Mouse (Mus musculus) limb, embryonic 14.5 days (tissue): ENCODE measurements around the gene Tnp2. TPM values are rescaled to one million over a fixed set of nuclear protein-coding genes. Genes with fewer than 3 reads are reported as not detected.

Source experiments
- ATAC-seq: fragments of 200-750 bp; cut with Nextera tagmentation; 2 replicates; pipeline ENCODE4 v1.8.0; 2017; ENCODE audit warnings: low read depth, moderate number of reproducible peaks, moderate TSS enrichment; ENCODE audit not compliant: low FRiP score
- DNase-seq: peaks from one replicate; pipeline ENCODE4 v3.0.0-alpha.2; 2015; ENCODE audit warnings: low spot score
- H3K27ac ChIP-seq: fragments of 300-500 bp; sonication (generic); replicated peaks from 2 replicates; pipeline ENCODE4 v1.5.1; 2014; ENCODE audit warnings: low read depth, mild to moderate bottlenecking, low read length, moderate library complexity, mixed read lengths
- H3K27me3 ChIP-seq: fragments of 300-500 bp; sonication (generic); 2 replicates; pipeline ENCODE4 v1.6.1; 2014; ENCODE audit warnings: low read length, mixed read lengths; ENCODE audit not compliant: control insufficient read depth, insufficient read depth
- H3K36me3 ChIP-seq: fragments of 300-500 bp; sonication (generic); 2 replicates; pipeline ENCODE4 v1.6.1; 2014; ENCODE audit warnings: mild to moderate bottlenecking, low read length, moderate library complexity, mixed read lengths; ENCODE audit not compliant: control insufficient read depth, insufficient read depth
- H3K4me1 ChIP-seq: fragments of 300-500 bp; sonication (generic); 2 replicates; pipeline ENCODE4 v1.6.1; 2014; ENCODE audit warnings: antibody characterized with exemption, low read length, mixed read lengths; ENCODE audit not compliant: control insufficient read depth, insufficient read depth
- H3K4me2 ChIP-seq: fragments of 300-500 bp; sonication (generic); replicated peaks from 2 replicates; pipeline ENCODE4 v1.6.1; 2014; ENCODE audit warnings: low read depth, mild to moderate bottlenecking, low read length, moderate library complexity; ENCODE audit not compliant: severe bottlenecking
- H3K4me3 ChIP-seq: fragments of 300-500 bp; sonication (generic); replicated peaks from 2 replicates; pipeline ENCODE4 v1.5.1; 2014; ENCODE audit warnings: low read length
- H3K9ac ChIP-seq: fragments of 300-500 bp; sonication (generic); 2 replicates; pipeline ENCODE4 v1.6.1; 2014; ENCODE audit warnings: mild to moderate bottlenecking, low read depth, low read length, moderate library complexity; ENCODE audit not compliant: severe bottlenecking
- H3K9me3 ChIP-seq: fragments of 300-500 bp; sonication (generic); 2 replicates; pipeline ENCODE4 v1.6.1; 2016; ENCODE audit warnings: low read length; ENCODE audit not compliant: control insufficient read depth
- POLR2A ChIP-seq: fragments of 200-500 bp; IDR thresholded peaks from 2 replicates; pipeline ENCODE4 v1.8.0; 2012; ENCODE audit warnings: inconsistent platforms, mild to moderate bottlenecking, moderate library complexity, borderline replicate concordance; ENCODE audit not compliant: insufficient read depth, insufficient read length; ENCODE audit errors: extremely low read depth
- WGBS: fragments of 180-500 bp; shearing (Covaris S2); extraction: QIAGEN DNeasy Blood & Tissue Kit; methylation state at CpG from one replicate; pipeline ENCODE4 v1.1.7; 2014; 5-methylcytosine and 5-hydroxymethylcytosine counted together
- polyA plus RNA-seq, 2 experiments: library from polyadenylated mRNA; depleted of rRNA in 1 of 2; stranded (reverse) in 1 of 2; unstranded in 1 of 2; fragments of >200 nt; fragmentation: Nextera tagmentation in 1 of 2; extraction: Ambion mirVana in 1 of 2; gene quantifications; 2 replicates each; pipeline versions ENCODE4 v1.2.1 to v1.2.3; 2012 to 2014

Gene Tnp2
- polyA plus RNA-seq, 2 experiments: not detected

DNA sequence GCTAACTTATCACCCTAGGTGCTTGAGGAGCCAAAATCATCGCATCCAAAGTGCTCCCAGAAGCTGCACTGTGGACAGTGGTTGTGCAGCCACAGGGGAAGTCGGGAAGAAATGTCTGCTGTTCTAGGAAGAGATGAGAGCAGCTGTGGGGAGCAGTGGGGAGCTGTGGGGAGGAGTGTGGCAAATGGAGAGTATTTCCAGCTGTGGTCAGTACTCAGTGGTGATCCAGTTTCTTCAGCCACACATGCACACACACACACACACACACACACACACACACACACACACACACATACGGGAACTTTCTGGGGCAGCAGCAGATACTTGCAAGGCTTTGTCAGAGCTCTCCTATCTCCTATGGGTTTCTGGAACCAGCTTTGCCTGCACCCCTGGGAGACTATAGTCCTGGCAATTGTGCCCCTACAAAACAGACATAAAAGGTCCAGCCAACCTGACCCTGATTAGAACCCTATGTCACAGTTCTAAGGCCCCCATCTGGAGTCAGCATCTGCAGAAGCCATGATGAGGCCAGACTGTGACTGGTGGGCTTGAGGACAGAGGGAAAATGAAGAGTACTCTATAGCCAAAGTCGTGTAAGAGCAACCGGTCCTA lies 25.8 kb downstream of the Tnp2 start:
- H3K27ac ChIP-seq: no peak overlapping the region
- H3K4me2 ChIP-seq: no peak overlapping the region
- no peaks in the 10 kb centered on the region for H3K36me3 ChIP-seq
- H3K27me3 ChIP-seq: no peaks in the 10 kb centered on the region
- no peak overlapping the region for H3K4me3 ChIP-seq
- WGBS: 67% methylated on average over 5 of the region's 5 CpGs
- no peak for TF ChIP-seq POLR2A
- no peak for ATAC-seq
- no peak overlapping the region for H3K9ac ChIP-seq
- H3K9me3 ChIP-seq: no peaks in the 10 kb centered on the region
- H3K4me1 ChIP-seq: no peaks in the 10 kb centered on the region
- no peak for DNase-seq

DNA sequence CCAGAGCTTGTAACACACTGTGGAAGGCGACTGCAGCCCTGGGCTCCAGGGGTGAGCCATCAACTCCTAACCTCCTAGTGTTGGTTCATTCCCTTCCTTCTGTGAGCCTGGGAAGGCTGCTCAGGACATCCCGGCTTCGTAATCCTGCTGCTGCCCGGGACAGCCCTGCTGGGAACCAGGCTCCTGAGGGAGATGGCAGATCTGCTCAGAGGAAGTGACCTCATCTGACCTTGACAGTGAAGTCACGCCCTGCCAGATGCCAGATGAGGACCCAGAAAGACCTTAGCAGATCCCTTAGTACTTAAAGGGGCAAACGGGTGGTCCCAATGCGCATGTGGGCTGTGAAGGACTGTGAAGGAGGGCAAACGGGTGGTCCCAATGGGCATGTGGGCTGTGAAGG lies 27.3 kb downstream of the Tnp2 start:
- H3K4me2 ChIP-seq: no peak overlapping the region
- no peaks in the 10 kb centered on the region for H3K36me3 ChIP-seq
- H3K9ac ChIP-seq: no peak overlapping the region
- ATAC-seq (no peak), DNase-seq (no peak)
- no peaks in the 10 kb centered on the region for H3K27me3 ChIP-seq
- 57% methylated on average over 8 of the region's 8 CpGs for WGBS
- no peak overlapping the region for H3K27ac ChIP-seq
- H3K4me1 ChIP-seq: no peaks in the 10 kb centered on the region
- no peaks in the 10 kb centered on the region for H3K9me3 ChIP-seq
- TF ChIP-seq POLR2A: no peak
- no peak overlapping the region for H3K4me3 ChIP-seq

DNA sequence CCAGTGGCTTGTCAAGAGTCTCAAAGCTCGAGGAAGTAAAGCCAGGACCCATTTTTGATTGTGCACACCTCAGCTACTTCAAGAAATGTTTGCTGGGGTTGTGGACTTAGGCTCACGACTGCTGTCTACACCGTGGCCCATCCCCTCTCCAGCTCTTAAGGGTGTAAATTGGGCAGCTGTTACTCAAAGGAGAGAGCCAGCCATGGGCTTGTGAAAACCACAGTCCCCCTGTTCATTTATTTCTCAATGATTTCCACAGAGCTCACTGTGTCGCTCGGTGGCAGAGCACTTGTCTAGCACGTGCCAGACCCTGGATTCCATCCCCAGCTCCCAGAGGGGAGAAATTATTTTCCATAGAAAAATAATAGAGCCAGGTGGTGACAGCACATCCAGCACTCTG lies 32.3 kb downstream of the Tnp2 start:
- H3K4me1 ChIP-seq: no peaks in the 10 kb centered on the region
- H3K27me3 ChIP-seq: no peaks in the 10 kb centered on the region
- WGBS: 61% methylated on average over 6 of the region's 6 CpGs
- no peaks in the 10 kb centered on the region for H3K36me3 ChIP-seq
- DNase-seq (no peak), ATAC-seq (no peak)
- H3K27ac ChIP-seq: no peak overlapping the region
- no peak overlapping the region for H3K9ac ChIP-seq
- H3K4me2 ChIP-seq: no peak overlapping the region
- H3K9me3 ChIP-seq: no peaks in the 10 kb centered on the region
- no peak for TF ChIP-seq POLR2A
- H3K4me3 ChIP-seq: no peak overlapping the region

DNA sequence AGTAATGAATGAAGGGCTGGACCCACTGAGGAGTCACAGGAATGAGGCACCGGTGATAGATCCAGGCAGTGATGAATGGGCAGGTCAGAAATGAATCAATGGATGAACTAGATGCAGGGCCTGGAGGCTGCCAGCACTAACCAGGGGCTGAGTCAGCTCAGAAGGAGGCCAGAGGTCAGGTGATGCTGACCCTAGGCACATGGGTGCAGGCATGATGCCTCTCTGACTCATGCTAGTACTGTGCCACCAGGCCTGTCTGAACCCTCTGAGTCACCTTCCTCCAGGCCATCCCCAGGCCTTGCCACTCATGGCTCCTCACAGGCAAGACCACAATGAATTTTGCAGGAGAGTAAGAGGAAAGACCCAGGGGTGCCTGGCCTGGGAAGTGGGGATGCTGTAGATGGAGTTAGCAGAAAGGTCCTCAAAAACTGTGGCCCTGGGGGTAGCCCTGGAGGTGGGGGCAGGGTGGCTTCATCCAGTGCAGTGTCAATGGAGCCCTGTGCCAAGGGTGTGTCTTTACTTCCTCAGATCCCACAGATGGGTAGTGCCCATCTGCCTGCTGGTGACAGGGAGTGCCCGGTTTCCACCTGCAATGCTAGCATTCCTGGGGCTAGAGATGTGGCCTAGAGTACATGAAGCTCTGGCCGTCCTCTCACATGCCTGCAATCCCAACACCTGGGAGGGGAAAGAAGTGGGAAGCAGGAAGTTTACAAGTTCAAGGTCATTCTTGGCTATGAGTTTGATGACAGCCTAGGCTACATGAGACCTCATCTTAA lies 33.8 kb downstream of the Tnp2 start:
- Histone ChIP-seq H3K36me3 (no peaks in the 10 kb centered on the region), H3K27me3 (no peaks in the 10 kb centered on the region), H3K4me2 (no peak overlapping the region), H3K9ac (no peak overlapping the region), H3K27ac (no peak overlapping the region), H3K4me1 (peaks cover 4% of the 10 kb centered on the region; the same call in 1 of the 2 replicates), H3K9me3 (no peaks in the 10 kb centered on the region), H3K4me3 (no peak overlapping the region)
- 77% methylated on average over 3 of the region's 3 CpGs for WGBS
- no peak for DNase-seq
- ATAC-seq: no peak
- TF ChIP-seq POLR2A: no peak

DNA sequence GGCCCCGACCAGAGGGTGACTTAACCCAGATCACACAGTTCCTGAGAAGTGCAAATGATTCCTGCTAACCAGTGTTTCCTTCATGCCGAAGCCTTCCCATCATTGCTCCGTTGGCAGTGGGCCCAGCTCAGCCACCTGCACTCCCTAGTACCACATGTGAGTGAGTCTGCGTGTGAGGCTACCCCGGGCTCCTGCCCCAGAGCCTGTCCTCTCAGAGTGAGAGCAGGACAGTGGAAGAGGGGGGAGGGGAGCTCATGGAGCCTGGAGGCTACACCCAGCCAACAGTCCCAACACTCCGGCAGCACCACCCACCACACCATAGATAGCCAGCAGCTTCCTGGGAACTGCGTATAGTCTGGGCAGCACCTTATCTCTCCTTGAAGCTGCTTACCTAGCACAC lies 38.6 kb downstream of the Tnp2 start:
- Histone ChIP-seq H3K4me2 (no peak overlapping the region), H3K9ac (no peak overlapping the region), H3K4me3 (no peak overlapping the region), H3K27me3 (no peaks in the 10 kb centered on the region), H3K4me1 (peaks cover 12% of the 10 kb centered on the region; the same call in 1 of the 2 replicates), H3K36me3 (no peaks in the 10 kb centered on the region), H3K27ac (no peak overlapping the region), H3K9me3 (no peaks in the 10 kb centered on the region)
- no peak for TF ChIP-seq POLR2A
- peak; percentile 48; the same call in 1 of the 2 replicates for ATAC-seq
- 32% methylated on average over 7 of the region's 7 CpGs for WGBS
- peak; percentile 36 for DNase-seq

DNA sequence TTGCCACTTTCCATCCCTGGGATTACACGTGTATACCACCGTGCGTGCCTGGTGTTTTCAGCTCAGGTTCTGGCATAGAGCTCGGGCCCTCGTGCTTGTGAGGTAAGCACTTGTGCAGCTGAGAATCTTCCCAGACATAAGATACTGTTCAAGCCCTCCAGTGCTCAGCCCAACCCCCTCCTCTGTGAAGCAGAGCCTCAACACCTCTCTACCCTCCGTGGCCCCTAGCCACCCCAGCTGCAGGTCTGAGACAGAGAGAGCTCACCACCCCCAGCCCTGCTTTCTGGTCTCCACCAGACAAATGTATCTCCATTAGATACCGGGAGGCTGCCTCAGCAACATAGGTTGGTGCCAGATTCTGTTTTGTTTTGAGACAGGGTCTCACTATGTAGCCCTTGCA lies 39.2 kb downstream of the Tnp2 start:
- no peak for ATAC-seq
- WGBS: 56% methylated on average over 7 of the region's 7 CpGs
- no peak for TF ChIP-seq POLR2A

More for the DNA sequence above, 39.2 kb downstream of the Tnp2 start:
- H3K9me3 ChIP-seq: no peaks in the 10 kb centered on the region
- H3K9ac ChIP-seq: no peak overlapping the region
- H3K27ac ChIP-seq: no peak overlapping the region
- H3K4me3 ChIP-seq: no peak overlapping the region
- no peak for DNase-seq
- H3K4me1 ChIP-seq: peaks cover 17% of the 10 kb centered on the region
- H3K27me3 ChIP-seq: no peaks in the 10 kb centered on the region
- H3K36me3 ChIP-seq: no peaks in the 10 kb centered on the region
- H3K4me2 ChIP-seq: no peak overlapping the region
